Mouse (Mus musculus) limb, embryonic 12.5 days (tissue): Measurements from ENCODE around the gene Fgg. TPM values are rescaled to one million over a fixed set of nuclear protein-coding genes. Genes with fewer than 3 reads are reported as not detected.

Source experiments
- ATAC-seq: fragments of 200-750 bp; cut with Nextera tagmentation; 2 replicates; pipeline ENCODE4 v1.8.0; 2017; ENCODE audit warnings: low read depth, moderate TSS enrichment; ENCODE audit not compliant: insufficient number of reproducible peaks, insufficient read depth, low FRiP score, low TSS enrichment
- H3K27ac ChIP-seq: fragments of 300-500 bp; sonication (generic); 2 replicates; pipeline ENCODE4 v1.5.1; 2016; ENCODE audit warnings: mild to moderate bottlenecking, moderate library complexity
- H3K27me3 ChIP-seq: fragments of 300-500 bp; sonication (generic); 2 replicates; pipeline ENCODE4 v1.6.1; 2016; ENCODE audit warnings: mild to moderate bottlenecking, moderate library complexity
- H3K36me3 ChIP-seq: fragments of 300-500 bp; sonication (generic); 2 replicates; pipeline ENCODE4 v1.6.1; 2016; ENCODE audit warnings: mild to moderate bottlenecking, moderate library complexity
- H3K4me1 ChIP-seq: fragments of 300-500 bp; sonication (generic); replicated peaks from 2 replicates; pipeline ENCODE4 v1.6.1; 2016
- H3K4me2 ChIP-seq: fragments of 300-500 bp; sonication (generic); 2 replicates; pipeline ENCODE4 v1.6.1; 2016; ENCODE audit warnings: mild to moderate bottlenecking, moderate library complexity
- H3K4me3 ChIP-seq: fragments of 300-500 bp; sonication (generic); replicated peaks from 2 replicates; pipeline ENCODE4 v1.5.1; 2016; ENCODE audit warnings: mild to moderate bottlenecking
- H3K9ac ChIP-seq: fragments of 300-500 bp; sonication (generic); replicated peaks from 2 replicates; pipeline ENCODE4 v1.6.1; 2016; ENCODE audit warnings: mild to moderate bottlenecking, moderate library complexity
- H3K9me3 ChIP-seq: fragments of 300-500 bp; sonication (generic); 2 replicates; pipeline ENCODE4 v1.6.1; 2016; ENCODE audit warnings: mild to moderate bottlenecking, moderate library complexity
- WGBS: fragments of 180-500 bp; shearing (Covaris S2); methylation state at CpG from one replicate; pipeline ENCODE4 v1.1.7; 2016; 5-methylcytosine and 5-hydroxymethylcytosine counted together
- polyA plus RNA-seq: library from polyadenylated mRNA; unstranded; fragments of >200 nt; fragmentation: Nextera tagmentation; extraction: Ambion mirVana; gene quantifications from 2 replicates; pipeline ENCODE4 v1.2.1, GENCODE M21; 2016

The Fgg gene
- polyA plus RNA-seq, 1 experiment from 2014 or later, result not detected

GRCm38 (mm10) chr3:83003068-83003467 lies 4.5 kb upstream of the Fgg start:
- Histone ChIP-seq H3K4me1 (0 out of 2 replicates have a peak, but pooled peaks cover 3% of the 10 kb centered on the region), H3K36me3 (no peaks in the 10 kb centered on the region), H3K4me2 (no peak overlapping the region), H3K4me3 (no peak overlapping the region), H3K9me3 (no peaks in the 10 kb centered on the region), H3K27me3 (no peaks in the 10 kb centered on the region), H3K9ac (no peak overlapping the region), H3K27ac (no peak overlapping the region)
- WGBS, result 93% methylated on average over 8 of the region's 8 CpGs
- ATAC-seq, result no peak

- no peak overlapping the region for H3K27ac ChIP-seq
- 92% methylated on average over 7 of the region's 7 CpGs for WGBS
- H3K9ac ChIP-seq, result no peak overlapping the region
- no peak for ATAC-seq
- H3K4me1 ChIP-seq, result 0 out of 2 replicates have a peak, but pooled peaks cover under 1% of the 10 kb centered on the region
- no peaks in the 10 kb centered on the region for H3K9me3 ChIP-seq
- H3K36me3 ChIP-seq, result no peaks in the 10 kb centered on the region
- no peaks in the 10 kb centered on the region for H3K27me3 ChIP-seq
- no peak overlapping the region for H3K4me2 ChIP-seq
- no peak overlapping the region for H3K4me3 ChIP-seq
These were observed 2.7 kb upstream of the Fgg start for GRCm38 (mm10) chr3:83004801-83005200.

- Histone ChIP-seq H3K9ac (no peak overlapping the region), H3K27me3 (no peaks in the 10 kb centered on the region), H3K27ac (no peak overlapping the region), H3K4me1 (no peaks in the 10 kb centered on the region), H3K9me3 (no peaks in the 10 kb centered on the region), H3K4me2 (no peak overlapping the region), H3K4me3 (no peak overlapping the region), H3K36me3 (no peaks in the 10 kb centered on the region)
- WGBS, result 75% methylated on average over 11 of the region's 11 CpGs
- ATAC-seq, result no peak
These were observed 2.8 kb downstream of the Fgg start for GRCm38 (mm10) chr3:83010291-83010690.

GRCm38 (mm10) chr3:83011136-83011535 lies 3.6 kb downstream of the Fgg start:
- ATAC-seq, result no peak
- no peaks in the 10 kb centered on the region for H3K9me3 ChIP-seq
- H3K9ac ChIP-seq, result no peak overlapping the region
- no peaks in the 10 kb centered on the region for H3K4me1 ChIP-seq
- H3K4me3 ChIP-seq, result no peak overlapping the region
- H3K27ac ChIP-seq, result no peak overlapping the region
- no peaks in the 10 kb centered on the region for H3K36me3 ChIP-seq
- 86% methylated on average over 4 of the region's 4 CpGs for WGBS
- H3K27me3 ChIP-seq, result no peaks in the 10 kb centered on the region
- no peak overlapping the region for H3K4me2 ChIP-seq

DNA sequence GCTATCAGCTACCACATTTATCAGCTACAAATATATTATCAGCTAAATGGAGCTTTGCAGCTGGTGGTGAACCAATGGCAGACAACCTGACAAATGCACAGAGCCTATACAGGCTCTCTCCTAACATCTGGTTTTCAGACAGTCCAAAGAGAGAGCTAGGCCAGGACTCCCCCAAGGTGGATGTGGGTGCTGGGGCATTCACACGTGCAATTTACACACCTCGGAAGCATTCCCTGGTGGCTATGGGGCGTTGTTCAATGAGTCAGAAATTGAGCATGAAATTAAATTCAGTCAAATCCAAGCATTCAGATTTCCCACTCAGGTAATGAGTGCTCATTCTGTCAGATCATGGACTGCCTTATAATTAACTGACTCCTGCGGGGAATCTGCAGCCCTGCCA lies 4.0 kb downstream of the Fgg start:
- Histone ChIP-seq H3K4me3 (no peak overlapping the region), H3K9me3 (no peaks in the 10 kb centered on the region), H3K36me3 (no peaks in the 10 kb centered on the region), H3K9ac (no peak overlapping the region), H3K27ac (no peak overlapping the region), H3K4me2 (no peak overlapping the region), H3K4me1 (no peaks in the 10 kb centered on the region), H3K27me3 (no peaks in the 10 kb centered on the region)
- no peak for ATAC-seq
- 63% methylated on average over 4 of the region's 4 CpGs for WGBS

GRCm38 (mm10) chr3:83012636-83013035 lies 5.1 kb downstream of the Fgg start:
- 88% methylated on average over 19 of the region's 19 CpGs for WGBS
- Histone ChIP-seq H3K4me2 (no peak overlapping the region), H3K27me3 (no peaks in the 10 kb centered on the region), H3K4me3 (no peak overlapping the region), H3K27ac (no peak overlapping the region), H3K36me3 (no peaks in the 10 kb centered on the region), H3K9ac (no peak overlapping the region), H3K9me3 (no peaks in the 10 kb centered on the region), H3K4me1 (no peaks in the 10 kb centered on the region)
- ATAC-seq, result no peak

- H3K9ac ChIP-seq, result no peak overlapping the region
- H3K27me3 ChIP-seq, result no peaks in the 10 kb centered on the region
- no peaks in the 10 kb centered on the region for H3K4me1 ChIP-seq
- H3K4me3 ChIP-seq, result no peak overlapping the region
- no peaks in the 10 kb centered on the region for H3K9me3 ChIP-seq
- 83% methylated on average over 10 of the region's 10 CpGs for WGBS
- H3K36me3 ChIP-seq, result no peaks in the 10 kb centered on the region
- H3K27ac ChIP-seq, result no peak overlapping the region
- no peak for ATAC-seq
- H3K4me2 ChIP-seq, result no peak overlapping the region
These were observed 6.4 kb downstream of the Fgg start for GRCm38 (mm10) chr3:83013951-83014350.

GRCm38 (mm10) chr3:83016236-83016635 lies 8.7 kb downstream of the Fgg start:
- no peaks in the 10 kb centered on the region for H3K27me3 ChIP-seq
- H3K4me1 ChIP-seq, result no peaks in the 10 kb centered on the region
- H3K9ac ChIP-seq, result no peak overlapping the region
- no peak for ATAC-seq
- no peaks in the 10 kb centered on the region for H3K9me3 ChIP-seq
- no peak overlapping the region for H3K27ac ChIP-seq
- no peak overlapping the region for H3K4me2 ChIP-seq
- whole genome bisulfite sequencing, result 100% methylated on average over 1 of the region's 1 CpGs
- H3K4me3 ChIP-seq, result no peak overlapping the region
- H3K36me3 ChIP-seq, result no peaks in the 10 kb centered on the region

GRCm38 (mm10) chr3:83020387-83020786 lies 12.9 kb downstream of the Fgg start:
- WGBS, result 82% methylated on average over 2 of the region's 2 CpGs
- no peak overlapping the region for H3K4me2 ChIP-seq
- H3K36me3 ChIP-seq, result no peaks in the 10 kb centered on the region
- no peak for ATAC-seq
- no peak overlapping the region for H3K27ac ChIP-seq
- no peaks in the 10 kb centered on the region for H3K4me1 ChIP-seq
- no peaks in the 10 kb centered on the region for H3K27me3 ChIP-seq
- no peak overlapping the region for H3K4me3 ChIP-seq
- H3K9ac ChIP-seq, result no peak overlapping the region
- H3K9me3 ChIP-seq, result no peaks in the 10 kb centered on the region

GRCm38 (mm10) chr3:83021176-83021575 lies 13.7 kb downstream of the Fgg start:
- H3K27me3 ChIP-seq, result no peaks in the 10 kb centered on the region
- WGBS, result 87% methylated on average over 5 of the region's 5 CpGs
- H3K36me3 ChIP-seq, result no peaks in the 10 kb centered on the region
- H3K4me1 ChIP-seq, result no peaks in the 10 kb centered on the region
- no peaks in the 10 kb centered on the region for H3K9me3 ChIP-seq
- H3K27ac ChIP-seq, result no peak overlapping the region
- no peak for ATAC-seq
- H3K4me2 ChIP-seq, result no peak overlapping the region
- no peak overlapping the region for H3K4me3 ChIP-seq
- H3K9ac ChIP-seq, result no peak overlapping the region

DNA sequence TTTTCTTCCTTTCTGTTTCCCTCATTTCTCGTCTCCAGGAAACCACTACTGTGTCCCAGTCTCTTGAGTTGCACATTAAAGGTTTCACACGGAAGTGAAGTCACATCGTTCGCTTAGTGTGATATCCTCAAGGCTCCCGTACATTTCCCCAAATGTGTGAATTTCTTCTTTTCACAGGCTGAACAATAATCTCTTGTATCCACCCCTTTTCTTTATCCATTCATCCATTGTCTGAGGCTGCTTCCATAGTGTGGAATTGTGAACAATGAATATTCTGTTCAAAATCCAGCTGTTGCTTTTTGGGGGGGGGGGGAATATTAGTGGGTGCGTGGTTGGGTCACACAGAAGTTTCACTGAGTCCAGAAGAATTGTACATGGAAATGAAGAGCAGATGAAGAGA lies 17.5 kb downstream of the Fgg start:
- no peak overlapping the region for H3K27ac ChIP-seq
- no peaks in the 10 kb centered on the region for H3K27me3 ChIP-seq
- H3K36me3 ChIP-seq, result no peaks in the 10 kb centered on the region
- H3K4me3 ChIP-seq, result no peak overlapping the region
- H3K4me1 ChIP-seq, result no peaks in the 10 kb centered on the region
- no peak overlapping the region for H3K9ac ChIP-seq
- no peak overlapping the region for H3K4me2 ChIP-seq
- no peaks in the 10 kb centered on the region for H3K9me3 ChIP-seq
- no peak for ATAC-seq
- WGBS, result 79% methylated on average over 6 of the region's 6 CpGs

DNA sequence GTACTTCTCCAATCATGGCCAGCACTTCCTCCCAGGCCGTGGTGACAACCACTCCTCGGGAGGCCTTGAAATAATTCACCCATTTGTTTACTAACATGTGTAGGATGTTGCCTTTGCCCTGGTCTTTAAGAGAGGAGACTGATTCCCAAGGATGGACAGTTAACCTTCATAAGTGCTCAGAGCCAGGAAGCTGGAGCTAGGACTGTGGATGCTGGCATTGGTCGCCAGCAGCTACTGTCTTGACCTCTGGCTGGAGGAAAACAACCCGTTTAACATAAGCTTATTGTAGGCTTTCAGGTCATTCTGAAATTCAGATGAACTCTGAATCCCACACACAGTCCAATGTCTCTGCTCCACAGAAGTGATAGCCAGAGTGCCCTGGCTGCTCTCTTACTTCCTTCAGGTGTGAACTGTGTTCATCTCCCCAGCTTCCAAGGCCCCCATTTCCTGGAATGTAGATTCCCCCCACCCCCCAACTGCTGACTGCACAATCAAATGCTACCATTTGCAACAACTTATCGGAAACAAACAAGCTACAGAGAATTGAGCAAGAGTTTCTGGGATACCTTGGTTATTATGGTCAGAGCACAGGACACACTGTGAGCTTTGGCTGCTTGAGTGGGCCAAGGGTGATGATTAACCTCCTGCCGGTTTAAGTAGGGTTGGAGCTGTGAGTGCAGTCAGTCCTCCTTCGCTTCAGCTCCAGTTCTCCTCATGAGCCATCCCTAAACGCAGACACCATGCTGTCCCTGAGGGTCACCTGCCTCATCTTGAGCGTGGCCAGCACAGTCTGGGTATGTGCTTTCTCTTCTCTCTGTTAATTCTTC lies 18.2 kb downstream of the Fgg start, which contains the start of gene Fga:
Gene Fga (plus strand): TSS at position 602 of the 827 bp plus-strand sequence.
- H3K36me3 ChIP-seq, result no peaks in the 10 kb centered on the region
- no peaks in the 10 kb centered on the region for H3K27me3 ChIP-seq
- H3K4me1 ChIP-seq, result no peaks in the 10 kb centered on the region
- H3K9ac ChIP-seq, result no peak within 1 kb of the TSS
- H3K4me2 ChIP-seq, result no peak within 1 kb of the TSS
- no peak within 1 kb of the TSS for H3K4me3 ChIP-seq
- H3K9me3 ChIP-seq, result no peaks in the 10 kb centered on the region
- no peak within 1 kb of the TSS for H3K27ac ChIP-seq
- ATAC-seq, result no peak
- WGBS, result 81% methylated on average over 9 of the region's 9 CpGs
